Mouse (Mus musculus): ENCODE results near the gene Rpl12.

GRCm38 (mm10) chr2:32918391-32918790, 43.0 kb upstream of the Rpl12 start:
- TF ChIP-seq HCFC1 (IDR thresholded peaks at IDR 0.05; ENCODE audit: borderline replicate concordance, insufficient read depth, low read length) (no peak), MAFK (IDR thresholded peaks at IDR 0.05; ENCODE audit: insufficient read depth, low read depth, low read length) (no peak), ZNF384 (IDR thresholded peaks at IDR 0.05; ENCODE audit: low read depth, low read length) (no peak), ZC3H11A (IDR thresholded peaks at IDR 0.05; ENCODE audit: borderline replicate concordance, low read depth, low read length) (no peak), CHD2 (IDR thresholded peaks at IDR 0.05; ENCODE audit: low read depth, low read length) (no peak)
